Mouse (Mus musculus) liver, adult 2 months (tissue): ENCODE results near the gene Mlh1.

Source experiments
- CTCF ChIP-seq: fragments of 200-500 bp; IDR thresholded peaks from 2 replicates; pipeline ENCODE4 v1.5.1; 2011; ENCODE audit warnings: low read depth, low read length, control low read depth
- POLR2A ChIP-seq: fragments of 200-500 bp; IDR thresholded peaks from 2 replicates; pipeline ENCODE4 v1.6.1; 2011; ENCODE audit warnings: low read length, control low read depth; ENCODE audit not compliant: insufficient read depth; ENCODE audit errors: extremely low read depth

DNA sequence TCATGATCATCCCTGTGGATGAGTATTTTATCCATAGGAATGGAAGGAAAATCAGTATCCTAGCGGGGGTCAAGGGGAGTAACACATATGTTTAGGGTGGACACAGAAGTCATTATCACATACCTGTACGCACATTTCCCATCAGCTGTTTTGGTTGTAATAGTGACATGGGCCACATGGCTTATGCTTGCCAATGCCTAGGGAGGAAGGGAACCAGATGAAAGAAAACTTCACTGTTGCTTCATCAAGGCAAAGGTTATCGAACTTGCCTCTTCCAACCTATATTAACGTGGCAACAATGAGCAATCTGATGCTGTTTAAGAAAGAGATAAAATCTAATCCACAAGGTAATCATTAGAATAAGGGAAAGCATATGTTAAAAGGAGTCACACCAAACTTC, 10.2 kb downstream of the Mlh1 start:
- TF ChIP-seq CTCF (no peak), POLR2A (no peak)
